Mouse (Mus musculus): ENCODE measurements at regions not wholly inside any gene's neighbourhood (a gene's known extent, or its start where the extent isn't known, plus 50 kb on each side); places are given as distances from the start of the nearest gene placed in this dataset.

GRCm38 (mm10) chr1:129169936-129170335 is 103.2 kb upstream of the Thsd7b start:
- TF ChIP-seq CTCF (IDR thresholded peaks at IDR 0.05; ENCODE audit: borderline replicate concordance, insufficient read depth, low read length), result no peak
- TF ChIP-seq POLR2A (IDR thresholded peaks at IDR 0.05; ENCODE audit: low read depth, low read length), result no peak
